Mouse (Mus musculus): ENCODE data around the gene Xab2.

DNA sequence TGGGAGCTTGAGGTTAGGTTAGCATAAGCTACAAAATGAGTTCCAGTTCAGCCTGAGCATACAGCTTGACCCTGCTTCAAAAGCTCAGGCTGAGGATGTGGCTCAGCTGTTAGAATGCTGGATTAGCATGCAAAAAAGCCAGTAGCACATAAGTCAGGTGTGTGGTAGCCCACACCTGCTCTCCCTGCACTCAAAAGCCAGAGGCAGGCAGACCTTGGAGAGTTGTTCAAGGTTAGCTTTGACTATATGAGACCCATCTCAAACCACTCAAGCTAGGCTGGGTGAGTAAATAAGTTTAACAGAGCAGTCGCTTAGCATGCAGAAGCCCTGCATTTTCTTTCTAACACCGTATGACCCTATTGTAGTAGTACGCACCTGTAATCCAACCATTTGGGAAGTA, 46.6 kb downstream of the Xab2 start:
- TF ChIP-seq POLR2A (IDR thresholded peaks at IDR 0.05; ENCODE audit: extremely low read depth, insufficient read depth, low read length): no peak
- no peak for TF ChIP-seq CTCF (IDR thresholded peaks at IDR 0.05; ENCODE audit: extremely low read depth, insufficient read depth, low read length)
